Mouse (Mus musculus) midbrain, embryonic 11.5 days (tissue): Measurements from ENCODE around the gene Micall1. TPM values are rescaled to one million over a fixed set of nuclear protein-coding genes. Genes with fewer than 3 reads are reported as not detected.

Experiments
- ATAC-seq: fragments of 200-750 bp; cut with Nextera tagmentation; 2 replicates; pipeline ENCODE4 v1.8.0; 2017; ENCODE audit warnings: moderate TSS enrichment, moderate library complexity; ENCODE audit not compliant: low FRiP score
- DNase-seq: peaks from one replicate; pipeline ENCODE4 v3.0.0; 2015; ENCODE audit warnings: low spot score; ENCODE audit errors: missing footprints
- H3K27ac ChIP-seq: fragments of 300-500 bp; sonication (generic); 2 replicates; pipeline ENCODE4 v1.5.1; 2014; ENCODE audit warnings: low read depth, low read length
- H3K27me3 ChIP-seq: fragments of 300-500 bp; sonication (generic); 2 replicates; pipeline ENCODE4 v1.6.1; 2014; ENCODE audit warnings: mild to moderate bottlenecking, low read length, moderate library complexity, mixed read lengths; ENCODE audit not compliant: control insufficient read depth, insufficient read depth
- H3K36me3 ChIP-seq: fragments of 300-500 bp; sonication (generic); 2 replicates; pipeline ENCODE4 v1.6.1; 2014; ENCODE audit warnings: mild to moderate bottlenecking, low read length, moderate library complexity, mixed read lengths; ENCODE audit not compliant: control insufficient read depth, insufficient read depth
- H3K4me1 ChIP-seq: fragments of 300-500 bp; sonication (generic); 2 replicates; pipeline ENCODE4 v1.6.1; 2014; ENCODE audit warnings: low read length; ENCODE audit not compliant: control insufficient read depth, insufficient read depth
- H3K4me2 ChIP-seq: fragments of 300-500 bp; sonication (generic); 2 replicates; pipeline ENCODE4 v1.6.1; 2014; ENCODE audit warnings: mild to moderate bottlenecking, moderate library complexity
- H3K4me3 ChIP-seq: fragments of 300-500 bp; sonication (generic); 2 replicates; pipeline ENCODE4 v1.5.1; 2014; ENCODE audit warnings: low read depth, low read length
- H3K9ac ChIP-seq: fragments of 300-500 bp; sonication (generic); 2 replicates; pipeline ENCODE4 v1.6.1; 2014; ENCODE audit warnings: low read length
- H3K9me3 ChIP-seq: fragments of 300-500 bp; sonication (generic); 2 replicates; pipeline ENCODE4 v1.6.1; 2016; ENCODE audit warnings: low read length; ENCODE audit not compliant: control insufficient read depth
- WGBS: fragments of 180-500 bp; shearing (Covaris S2); extraction: QIAGEN DNeasy Blood & Tissue Kit; methylation state at CpG from one replicate; pipeline ENCODE4 v1.1.7; 2014; 5-methylcytosine and 5-hydroxymethylcytosine counted together
- polyA plus RNA-seq: library from polyadenylated mRNA; unstranded; fragments of >200 nt; fragmentation: Nextera tagmentation; extraction: Ambion mirVana; gene quantifications from 2 replicates; pipeline ENCODE4 v1.2.1, GENCODE M21; 2014

The Micall1 gene
- polyA plus RNA-seq, 1 experiment from 2014 or later, result 5.4 TPM

GRCm38 (mm10) chr15:79105804-79106203, 2.9 kb upstream of the Micall1 start:
- 65% methylated on average over 2 of the region's 2 CpGs for WGBS
- no peak for DNase-seq
- no peak overlapping the region for H3K27ac ChIP-seq

GRCm38 (mm10) chr15:79107966-79108365, 732 bp upstream of the Micall1 start:
- no peaks in the 10 kb centered on the region for H3K36me3 ChIP-seq
- H3K27me3 ChIP-seq, result peaks cover 2% of the 10 kb centered on the region; the same call in 1 of the 2 replicates
- H3K27ac ChIP-seq, result no peak overlapping the region
- WGBS, result 19% methylated on average over 7 of the region's 7 CpGs
- H3K4me3 ChIP-seq, result peak overlapping the region; percentile 82; the same call in 1 of the 2 replicates
- ATAC-seq, result no peak
- peak overlapping the region; percentile 90; the same call in 1 of the 2 replicates for H3K9ac ChIP-seq
- no peak for DNase-seq
- no peaks in the 10 kb centered on the region for H3K9me3 ChIP-seq
- peak overlapping the region; percentile 99 for H3K4me2 ChIP-seq
- peaks cover 15% of the 10 kb centered on the region for H3K4me1 ChIP-seq

More at GRCm38 (mm10) chr15:79105804-79106203, 2.9 kb upstream of the Micall1 start:
- H3K9ac ChIP-seq, result no peak overlapping the region
- no peak overlapping the region for H3K4me3 ChIP-seq
- no peaks in the 10 kb centered on the region for H3K9me3 ChIP-seq
- H3K36me3 ChIP-seq, result no peaks in the 10 kb centered on the region
- ATAC-seq, result no peak
- peaks cover 15% of the 10 kb centered on the region for H3K4me1 ChIP-seq
- no peak overlapping the region for H3K4me2 ChIP-seq
- H3K27me3 ChIP-seq, result peaks cover 2% of the 10 kb centered on the region; the same call in 1 of the 2 replicates

- Histone ChIP-seq H3K4me1 (peaks cover 15% of the 10 kb centered on the region), H3K4me2 (peak overlapping the region; percentile 99), H3K9ac (peak overlapping the region; percentile 90), H3K27me3 (peaks cover 2% of the 10 kb centered on the region; the same call in 1 of the 2 replicates), H3K36me3 (no peaks in the 10 kb centered on the region), H3K4me3 (peak overlapping the region; percentile 82), H3K27ac (no peak overlapping the region), H3K9me3 (no peaks in the 10 kb centered on the region)
- DNase-seq (peak; percentile 93), ATAC-seq (peak; percentile 69)
- under 1% methylated on average over 46 of the region's 46 CpGs for WGBS
Observed at GRCm38 (mm10) chr15:79109321-79109934, 730 bp downstream of the Micall1 start.

GRCm38 (mm10) chr15:79110031-79110430, 1.3 kb downstream of the Micall1 start:
- Histone ChIP-seq H3K27ac (no peak overlapping the region), H3K9ac (peak overlapping the region; percentile 90; the same call in 1 of the 2 replicates), H3K9me3 (no peaks in the 10 kb centered on the region), H3K27me3 (peaks cover 2% of the 10 kb centered on the region; the same call in 1 of the 2 replicates), H3K4me1 (peaks cover 15% of the 10 kb centered on the region), H3K4me3 (peak overlapping the region; percentile 82), H3K36me3 (no peaks in the 10 kb centered on the region), H3K4me2 (peak overlapping the region; percentile 99)
- no peak for DNase-seq
- no peak for ATAC-seq
- 19% methylated on average over 9 of the region's 9 CpGs for WGBS

GRCm38 (mm10) chr15:79110528-79110927, 1.8 kb downstream of the Micall1 start:
- Histone ChIP-seq H3K9ac (no peak overlapping the region), H3K36me3 (no peaks in the 10 kb centered on the region), H3K9me3 (no peaks in the 10 kb centered on the region), H3K27me3 (peaks cover 2% of the 10 kb centered on the region; the same call in 1 of the 2 replicates), H3K4me2 (peak overlapping the region; percentile 99), H3K27ac (no peak overlapping the region), H3K4me1 (peaks cover 15% of the 10 kb centered on the region), H3K4me3 (no peak overlapping the region; the same call in 1 of the 2 replicates)
- 67% methylated on average over 2 of the region's 2 CpGs for WGBS
- ATAC-seq (no peak), DNase-seq (no peak)

GRCm38 (mm10) chr15:79111774-79112173, 3.1 kb downstream of the Micall1 start:
- Histone ChIP-seq H3K4me1 (peaks cover 15% of the 10 kb centered on the region), H3K36me3 (no peaks in the 10 kb centered on the region), H3K9me3 (no peaks in the 10 kb centered on the region), H3K27me3 (peaks cover 2% of the 10 kb centered on the region; the same call in 1 of the 2 replicates), H3K4me2 (no peak overlapping the region), H3K4me3 (no peak overlapping the region), H3K27ac (no peak overlapping the region), H3K9ac (no peak overlapping the region)
- WGBS, result 85% methylated on average over 4 of the region's 4 CpGs
- DNase-seq, result no peak
- no peak for ATAC-seq

- no peak overlapping the region for H3K9ac ChIP-seq
- no peaks in the 10 kb centered on the region for H3K36me3 ChIP-seq
- H3K9me3 ChIP-seq, result no peaks in the 10 kb centered on the region
- WGBS, result 72% methylated on average over 5 of the region's 5 CpGs
- peaks cover 2% of the 10 kb centered on the region; the same call in 1 of the 2 replicates for H3K4me1 ChIP-seq
- DNase-seq, result no peak
- H3K4me2 ChIP-seq, result no peak overlapping the region
- no peak for ATAC-seq
- no peak overlapping the region for H3K27ac ChIP-seq
- H3K4me3 ChIP-seq, result no peak overlapping the region
- H3K27me3 ChIP-seq, result no peaks in the 10 kb centered on the region
Observed at GRCm38 (mm10) chr15:79115276-79115675, 6.6 kb downstream of the Micall1 start.

- H3K9me3 ChIP-seq, result no peaks in the 10 kb centered on the region
- no peak overlapping the region for H3K4me3 ChIP-seq
- H3K27ac ChIP-seq, result no peak overlapping the region
- DNase-seq (no peak), ATAC-seq (no peak)
- no peaks in the 10 kb centered on the region for H3K4me1 ChIP-seq
- no peak overlapping the region for H3K4me2 ChIP-seq
- 0 out of 2 replicates have a peak, but pooled peaks cover 2% of the 10 kb centered on the region for H3K36me3 ChIP-seq
- H3K9ac ChIP-seq, result no peak overlapping the region
- 84% methylated on average over 9 of the region's 9 CpGs for WGBS
- H3K27me3 ChIP-seq, result no peaks in the 10 kb centered on the region
Observed at GRCm38 (mm10) chr15:79119491-79119890, 10.8 kb downstream of the Micall1 start.

- no peak overlapping the region for H3K4me3 ChIP-seq
- DNase-seq (no peak), ATAC-seq (no peak)
- no peaks in the 10 kb centered on the region for H3K4me1 ChIP-seq
- no peak overlapping the region for H3K4me2 ChIP-seq
- no peaks in the 10 kb centered on the region for H3K27me3 ChIP-seq
- H3K27ac ChIP-seq, result no peak overlapping the region
- H3K9ac ChIP-seq, result no peak overlapping the region
- WGBS, result 84% methylated on average over 4 of the region's 4 CpGs
- H3K9me3 ChIP-seq, result no peaks in the 10 kb centered on the region
- 0 out of 2 replicates have a peak, but pooled peaks cover 2% of the 10 kb centered on the region for H3K36me3 ChIP-seq
Observed at GRCm38 (mm10) chr15:79122119-79122518, 13.4 kb downstream of the Micall1 start.
